Mouse (Mus musculus) kidney, adult 2 months (tissue): ENCODE data around the gene Cnot1.

Source experiments
- CTCF ChIP-seq: fragments of 200-500 bp; conservative IDR thresholded peaks from 2 replicates; pipeline ENCODE4 v1.5.1; 2011; ENCODE audit warnings: low read depth, mild to moderate bottlenecking, control low read depth, low read length, moderate library complexity, mixed read lengths; ENCODE audit not compliant: insufficient read depth, insufficient read length
- POLR2A ChIP-seq: fragments of 200-500 bp; IDR thresholded peaks from one replicate; pipeline ENCODE4 v1.6.1; 2011; ENCODE audit warnings: low read depth, low read length, control low read depth

GRCm38 (mm10) chr8:95785591-95785990, 21.7 kb downstream of the Cnot1 start:
- TF ChIP-seq POLR2A, result no peak
- TF ChIP-seq CTCF, result no peak
